Comparison of ENCODE assay signal across 9 mouse cellular contexts in the genomic region with DNA sequence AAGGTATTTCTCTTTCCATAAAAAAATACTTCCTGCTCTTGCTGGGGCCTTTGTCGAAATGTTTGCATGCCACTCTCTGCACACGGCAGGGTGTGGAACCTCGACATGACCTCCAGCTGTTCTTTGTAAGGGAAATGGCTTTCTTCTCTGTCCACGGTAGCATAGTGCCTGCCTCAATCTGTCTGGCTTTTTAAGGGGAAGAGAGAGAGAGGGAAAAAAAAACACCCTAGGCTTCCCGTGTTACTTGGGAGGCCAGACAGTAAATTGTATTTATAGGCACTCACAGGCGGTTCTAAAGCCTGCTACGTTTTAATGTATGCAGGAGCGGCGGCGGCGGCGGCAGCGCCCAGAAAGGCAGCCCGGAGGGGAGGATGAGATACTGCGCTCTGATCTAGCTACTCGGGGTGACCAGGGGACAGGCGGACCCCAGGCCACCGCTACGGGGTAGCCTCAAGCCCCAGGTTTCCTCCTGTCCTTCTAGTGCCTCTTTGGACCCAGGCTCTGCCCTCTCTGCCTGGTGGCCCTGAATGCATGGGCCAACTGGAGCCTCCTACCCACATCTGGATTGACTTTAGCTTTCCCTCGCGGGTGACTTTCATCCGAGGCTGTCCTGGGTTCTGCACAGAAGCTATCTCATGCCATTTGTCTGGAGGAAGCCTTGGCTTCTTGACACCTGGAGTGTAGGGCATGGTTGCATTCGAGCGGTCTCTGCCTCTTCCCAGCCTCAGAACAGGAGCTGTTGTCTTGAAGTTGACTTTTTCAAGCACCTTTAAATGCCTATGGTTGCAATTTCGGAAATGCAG. TPM values are rescaled to one million over a fixed set of nuclear protein-coding genes. Genes with fewer than 3 reads are reported as not detected.
A peak's percentile ranks its signal among the peaks of the same experiment; 100 is the strongest.
DNase-seq lines count a peak whose midpoint lies in the region; ATAC-seq and TF ChIP-seq lines count a peak whose summit lies in the region.
"Had no signal": no experiment of that assay in that cellular context is flagged by ENCODE, and none has a peak within 500 bp of the region (broad histone marks: within the 10 kb centered on the region; RNA-seq: fewer than 3 reads in every experiment).

No protein-coding gene starts in this region.

- no peak overlapping the region for H3K9ac ChIP-seq in liver, adult 2 months (ENCODE audit: low read depth, low read length)
- peak overlapping the region; percentile 55 for H3K9ac ChIP-seq in forebrain, embryonic 16.5 days (replicated peaks; ENCODE audit: low read depth, low read length)
- H3K9ac ChIP-seq in liver, embryonic 15.5 days, result no peak overlapping the region
- no peak overlapping the region for H3K9ac ChIP-seq in stomach, embryonic 14.5 days (replicated peaks; ENCODE audit: low read depth, low read length)

- TF ChIP-seq POLR2A in liver, adult 2 months (IDR thresholded peaks at IDR 0.05; ENCODE audit: extremely low read depth, insufficient read depth, low read length), result no peak

- DNase-seq in liver, adult 2 months (ENCODE audit: extremely low read depth, low read depth, low spot score), result no peak
- DNase-seq in liver, result no peak
- DNase-seq in cerebellum, postnatal 25 days, result no peak
- DNase-seq in spleen, adult 18-20 months, result no peak
- DNase-seq in adrenal gland, postnatal 36 days, result no peak

- no peak for TF ChIP-seq CTCF in liver, adult 2 months (IDR thresholded peaks at IDR 0.05; ENCODE audit: low read depth, low read length)

- WGBS in liver, adult 2 months, result 61% methylated on average over 25 of the region's 25 CpGs
- WGBS in forebrain, embryonic 16.5 days, result 14% methylated on average over 25 of the region's 25 CpGs
- WGBS in liver, embryonic 15.5 days (ENCODE audit: insufficient replicate concordance), result 68% methylated on average over 25 of the region's 25 CpGs
- 12% methylated on average over 25 of the region's 25 CpGs for WGBS in stomach, embryonic 14.5 days

- H3K36me3 ChIP-seq in liver, adult 2 months (ENCODE audit: control insufficient read depth, insufficient read depth, low read length), result peaks cover 34% of the 10 kb centered on the region
- H3K36me3 ChIP-seq in forebrain, embryonic 16.5 days (ENCODE audit: control insufficient read depth, insufficient read depth), result no peaks in the 10 kb centered on the region; the same call in 1 of the 2 replicates
- peaks cover 87% of the 10 kb centered on the region for H3K36me3 ChIP-seq in liver, embryonic 15.5 days (replicated peaks)
- peaks cover 4% of the 10 kb centered on the region for H3K36me3 ChIP-seq in stomach, embryonic 14.5 days (ENCODE audit: control insufficient read depth, insufficient read depth, low read length)

- peak overlapping the region; percentile 41 for H3K4me2 ChIP-seq in forebrain, embryonic 16.5 days (ENCODE audit: low read length)
- peak overlapping the region; percentile 39 for H3K4me2 ChIP-seq in liver, embryonic 15.5 days
- peak overlapping the region; percentile 30 for H3K4me2 ChIP-seq in stomach, embryonic 14.5 days (replicated peaks; ENCODE audit: low read depth, low read length)

- peak overlapping the region; percentile 55 for H3K27ac ChIP-seq in liver, adult 2 months (replicated peaks; ENCODE audit: insufficient read depth, low read depth, low read length)
- peak overlapping the region; percentile 16; the same call in 1 of the 2 replicates for H3K27ac ChIP-seq in forebrain, embryonic 16.5 days (ENCODE audit: low read length)
- no peak overlapping the region for H3K27ac ChIP-seq in liver, embryonic 15.5 days (replicated peaks)
- 0 out of 2 replicates have a peak overlapping the region, but pooled peaks have one; percentile 27 for H3K27ac ChIP-seq in stomach, embryonic 14.5 days (ENCODE audit: low read length)

- H3K9me3 ChIP-seq in forebrain, embryonic 16.5 days (ENCODE audit: control insufficient read depth, low read length), result no peaks in the 10 kb centered on the region
- H3K9me3 ChIP-seq in liver, embryonic 15.5 days (replicated peaks), result no peaks in the 10 kb centered on the region
- no peaks in the 10 kb centered on the region for H3K9me3 ChIP-seq in stomach, embryonic 14.5 days (ENCODE audit: control insufficient read depth, low read depth, low read length)

- H3K4me3 ChIP-seq in liver, adult 2 months (ENCODE audit: insufficient read depth, low read depth, low read length), result no peak overlapping the region
- no peak overlapping the region for H3K4me3 ChIP-seq in forebrain, embryonic 16.5 days (replicated peaks; ENCODE audit: low read length)
- H3K4me3 ChIP-seq in liver, embryonic 15.5 days (replicated peaks), result no peak overlapping the region
- H3K4me3 ChIP-seq in stomach, embryonic 14.5 days (ENCODE audit: low read depth, low read length), result no peak overlapping the region

- no peaks in the 10 kb centered on the region for H3K79me2 ChIP-seq in liver, adult 2 months (ENCODE audit: control insufficient read depth, insufficient read depth, low read length)

- no peaks in the 10 kb centered on the region for H3K27me3 ChIP-seq in liver, adult 2 months (ENCODE audit: control insufficient read depth, insufficient read depth, low read length)
- H3K27me3 ChIP-seq in forebrain, embryonic 16.5 days (replicated peaks; ENCODE audit: control insufficient read depth, insufficient read depth, low read length), result no peaks in the 10 kb centered on the region
- no peaks in the 10 kb centered on the region for H3K27me3 ChIP-seq in liver, embryonic 15.5 days
- no peaks in the 10 kb centered on the region for H3K27me3 ChIP-seq in stomach, embryonic 14.5 days (ENCODE audit: control insufficient read depth, insufficient read depth, low read length)

- H3K4me1 ChIP-seq in liver, adult 2 months (ENCODE audit: control insufficient read depth, insufficient read depth, low read length), result peaks cover 18% of the 10 kb centered on the region
- H3K4me1 ChIP-seq in forebrain, embryonic 16.5 days (replicated peaks; ENCODE audit: control insufficient read depth, insufficient read depth, low read length), result peaks cover 36% of the 10 kb centered on the region
- 0 out of 2 replicates have a peak, but pooled peaks cover 8% of the 10 kb centered on the region for H3K4me1 ChIP-seq in liver, embryonic 15.5 days (replicated peaks)
- H3K4me1 ChIP-seq in stomach, embryonic 14.5 days (ENCODE audit: control insufficient read depth, insufficient read depth, low read length), result peaks cover 19% of the 10 kb centered on the region; the same call in 1 of the 2 replicates

- peak; percentile 27; the same call in 1 of the 2 replicates for ATAC-seq in forebrain, embryonic 16.5 days
- ATAC-seq in liver, embryonic 15.5 days (ENCODE audit: insufficient read depth), result no peak
- ATAC-seq in stomach, embryonic 14.5 days (ENCODE audit: insufficient number of reproducible peaks, insufficient read depth, low FRiP score, low read depth), result peak; percentile 79

RNA-seq across cellular contexts. Expression of a gene that starts 49.5 kb away (rescaled TPM):
- total RNA-seq in liver, adult 2 months (2014; rRNA removed), result not detected in 2 replicates
- not detected in 2 replicates for polyA plus RNA-seq in liver, adult 2 months (2012; rRNA removed)
- polyA plus RNA-seq in forebrain, embryonic 16.5 days (2015; fragmentation: Nextera tagmentation; extraction: Ambion mirVana), result 2.0 and 2.1 TPM in 2 replicates
- not detected in 2 replicates for polyA plus RNA-seq in liver, embryonic 15.5 days (2015; fragmentation: Nextera tagmentation; extraction: Ambion mirVana)
- not detected in 2 replicates for polyA plus RNA-seq in stomach, embryonic 14.5 days (2014; fragmentation: Nextera tagmentation; extraction: Ambion mirVana)
- under 1 TPM in 1 of 2 experiments, not detected in 1; 0.59 TPM for total RNA-seq in adrenal gland, postnatal 36 days (2021)
- total RNA-seq: hematopoietic stem cell, adult 5-6 weeks had no signal
